Mouse (Mus musculus) right cerebral cortex, postnatal 36 days (tissue): ENCODE results near the gene Rad51b.

Experiments
- DNase-seq, 2 experiments: peaks; one replicate each; pipeline ENCODE4 v3.0.0; 2022; ENCODE audit warnings: low spot score in 2 of 2, mixed read lengths in 1 of 2

Gene Rad51b

DNA sequence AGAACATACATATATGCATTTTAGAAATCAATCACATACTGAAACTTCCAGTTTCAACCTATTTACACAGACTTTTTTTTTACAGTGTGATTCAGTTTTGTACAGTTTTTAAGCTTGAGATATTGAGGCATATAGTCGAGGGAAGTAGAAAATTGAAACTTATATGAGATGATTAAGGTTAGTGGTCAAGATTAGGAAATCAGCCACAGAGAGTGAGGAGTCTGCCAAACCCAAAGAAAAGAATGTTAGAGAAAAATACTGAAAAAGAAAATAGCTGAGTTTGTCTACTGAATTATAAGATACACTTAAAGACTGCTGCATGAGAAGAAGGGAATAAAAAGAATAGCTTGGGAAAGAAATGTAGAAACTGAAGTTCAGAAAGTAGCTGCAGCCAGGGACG, 280.4 kb downstream of the Rad51b start:
- DNase-seq: no peak

DNA sequence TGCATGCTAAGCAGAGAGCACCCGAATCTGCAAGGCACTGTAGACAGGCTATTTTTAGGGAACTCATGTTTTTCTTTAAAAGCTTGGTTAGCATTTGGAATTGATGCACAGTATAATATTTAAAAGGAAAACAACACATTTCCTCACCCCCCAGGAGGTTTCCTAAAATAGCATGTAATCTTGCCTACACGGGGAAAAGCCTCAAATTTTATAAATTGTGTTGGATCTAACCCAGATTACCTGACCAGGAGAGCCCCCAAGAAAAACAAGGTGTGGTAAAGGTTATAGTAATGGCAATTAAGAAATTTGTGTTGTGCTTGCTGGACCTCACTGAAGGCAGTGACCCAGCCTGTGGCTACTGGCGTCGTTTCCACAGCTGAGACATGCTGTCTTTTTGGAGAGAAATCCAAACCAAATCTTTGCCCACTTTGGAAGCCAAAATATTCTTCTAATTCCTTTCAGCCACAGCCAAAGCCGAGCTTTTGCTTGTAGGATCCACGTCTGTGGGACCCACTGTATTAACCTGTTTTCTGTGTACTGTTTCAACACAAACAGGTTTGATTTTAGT, 282.0 kb downstream of the Rad51b start:
- no peak for DNase-seq

GRCm38 (mm10) chr12:79579837-79580236, 282.8 kb downstream of the Rad51b start:
- no peak for DNase-seq

- DNase-seq: no peak
These were observed 287.6 kb downstream of the Rad51b start for GRCm38 (mm10) chr12:79584556-79585307.

DNA sequence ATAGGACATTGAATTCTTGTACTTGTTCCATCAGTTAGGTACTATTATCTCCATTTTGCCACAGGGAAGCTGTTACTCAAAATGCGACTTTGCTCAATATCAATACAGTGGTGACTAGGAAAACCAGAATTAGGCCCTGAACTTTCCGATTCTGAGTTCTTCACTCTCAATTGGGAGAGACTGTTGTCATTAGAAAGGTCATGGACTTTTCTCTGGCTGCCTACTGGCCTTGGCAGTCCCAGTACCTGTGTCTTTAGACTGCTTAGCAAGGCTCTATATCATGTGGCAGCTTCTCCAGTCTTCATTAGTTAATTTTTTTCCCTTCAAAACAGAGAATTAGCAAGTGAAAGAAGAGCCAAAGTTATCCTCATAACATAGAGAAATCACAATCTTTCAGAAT, 288.3 kb downstream of the Rad51b start:
- no peak for DNase-seq

- DNase-seq: no peak
These were observed 291.7 kb downstream of the Rad51b start for GRCm38 (mm10) chr12:79588831-79589230.

DNA sequence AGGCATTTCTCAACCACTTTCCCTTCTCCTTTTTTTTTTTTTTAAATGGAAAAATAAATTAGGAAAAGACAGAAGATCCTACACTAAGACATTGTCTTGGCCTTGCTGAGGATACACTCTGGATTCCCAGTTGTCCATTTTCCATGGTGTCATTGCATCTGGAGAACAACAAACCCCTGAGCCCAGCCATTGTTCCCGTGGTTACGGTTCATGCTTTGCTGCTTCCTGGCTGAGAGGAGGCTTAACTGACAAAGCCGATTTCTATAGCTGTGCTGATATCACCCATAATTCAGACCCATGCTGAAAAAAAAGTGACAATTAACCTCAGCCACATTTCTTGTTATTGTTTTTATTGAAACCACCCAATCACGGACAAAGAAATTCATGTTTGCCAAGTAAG, 295.1 kb downstream of the Rad51b start:
- DNase-seq: no peak

DNA sequence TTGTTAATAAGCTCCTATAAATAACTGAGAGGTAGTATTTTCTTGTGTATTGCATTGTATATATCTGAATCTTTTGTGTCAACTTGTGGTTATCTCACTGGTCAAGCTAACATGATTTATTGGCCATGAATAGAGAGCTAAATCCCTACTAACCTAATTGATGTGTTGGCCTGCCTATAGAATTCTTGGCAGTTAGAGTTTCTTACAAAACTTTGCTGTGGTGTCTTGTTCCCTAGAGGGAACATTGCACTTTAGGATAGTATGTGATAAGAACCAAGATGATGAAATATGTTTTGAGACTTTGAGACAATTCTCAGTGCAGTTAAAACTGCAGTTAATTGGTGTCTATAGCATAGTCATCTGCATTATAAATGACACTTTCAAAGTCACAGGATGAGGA, 299.8 kb downstream of the Rad51b start:
- no peak for DNase-seq

DNA sequence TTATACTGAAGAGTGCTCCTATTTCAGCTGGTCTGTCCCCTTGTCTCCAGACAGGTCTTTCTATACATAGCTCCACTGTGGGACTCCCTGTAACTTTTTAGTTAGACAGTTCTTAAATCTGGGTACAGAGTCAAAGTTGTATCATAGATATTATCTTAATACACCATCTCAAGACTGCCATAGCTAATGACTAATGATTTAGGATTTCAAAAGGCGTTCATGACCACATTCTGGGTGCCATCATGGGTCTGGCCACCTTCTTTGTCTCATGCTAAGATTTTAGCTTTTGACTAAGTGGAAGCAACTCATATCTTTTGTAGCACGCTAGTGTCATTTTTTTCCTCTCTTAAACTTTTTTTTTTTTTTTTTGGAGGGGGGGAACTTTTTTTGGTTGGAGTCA, 300.3 kb downstream of the Rad51b start:
- no peak for DNase-seq

DNA sequence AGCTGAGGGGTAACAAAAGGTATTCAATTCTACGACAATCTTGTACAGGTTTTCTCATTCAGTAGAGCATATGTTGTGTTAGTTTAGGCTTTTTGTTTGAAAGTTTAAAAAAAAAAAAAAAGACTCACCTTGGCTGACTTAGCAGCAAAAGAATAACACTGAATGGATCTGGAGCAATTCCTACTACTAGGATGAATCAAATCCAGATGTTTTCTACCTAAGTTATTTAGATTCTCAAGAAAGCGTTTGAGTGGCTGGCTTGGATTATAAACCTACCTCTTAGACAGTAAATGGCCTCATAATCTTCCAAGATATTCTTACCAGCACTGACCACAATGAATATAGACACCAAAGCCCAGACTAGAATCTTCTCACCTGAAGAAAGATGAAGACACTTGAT, 300.7 kb downstream of the Rad51b start:
- DNase-seq: no peak

DNA sequence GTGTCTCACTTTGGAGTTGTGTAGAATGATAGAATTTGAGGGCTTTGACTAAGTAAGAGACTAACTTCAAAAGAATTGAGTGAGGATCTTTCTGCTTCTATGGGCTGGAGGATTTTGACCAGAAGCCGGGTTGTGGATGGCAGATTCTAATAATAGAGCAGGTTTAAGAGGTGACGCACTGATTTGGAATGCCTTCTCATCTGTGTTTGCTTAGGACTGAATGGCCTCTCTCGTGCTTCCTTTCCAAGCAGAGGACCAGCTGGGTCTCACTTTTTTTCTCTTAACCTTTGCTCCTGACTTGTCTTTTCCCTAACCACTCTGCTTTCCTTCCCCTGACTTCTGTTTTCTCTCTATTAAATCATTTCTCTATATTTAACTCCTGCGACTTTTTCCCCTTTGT, 301.4 kb downstream of the Rad51b start:
- no peak for DNase-seq

DNA sequence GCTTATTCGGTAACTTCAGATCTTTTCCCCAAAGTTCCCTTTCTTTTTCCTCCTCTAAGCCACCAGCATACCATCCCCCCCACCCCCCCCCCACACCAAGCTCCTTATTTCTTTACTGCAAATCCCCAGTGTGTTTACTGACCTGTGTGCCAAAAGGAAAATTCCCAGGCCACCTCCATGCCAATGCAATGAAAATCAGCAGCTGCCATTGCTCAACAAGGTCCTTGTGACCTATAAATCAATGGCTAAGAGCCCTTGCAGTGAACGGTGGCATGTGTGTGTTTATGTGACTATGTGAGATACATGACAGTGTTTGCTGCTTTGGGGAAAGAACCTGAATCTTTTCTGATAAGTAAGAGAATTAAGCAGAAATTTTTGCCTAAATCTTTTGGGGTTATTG, 301.8 kb downstream of the Rad51b start:
- DNase-seq: no peak

DNA sequence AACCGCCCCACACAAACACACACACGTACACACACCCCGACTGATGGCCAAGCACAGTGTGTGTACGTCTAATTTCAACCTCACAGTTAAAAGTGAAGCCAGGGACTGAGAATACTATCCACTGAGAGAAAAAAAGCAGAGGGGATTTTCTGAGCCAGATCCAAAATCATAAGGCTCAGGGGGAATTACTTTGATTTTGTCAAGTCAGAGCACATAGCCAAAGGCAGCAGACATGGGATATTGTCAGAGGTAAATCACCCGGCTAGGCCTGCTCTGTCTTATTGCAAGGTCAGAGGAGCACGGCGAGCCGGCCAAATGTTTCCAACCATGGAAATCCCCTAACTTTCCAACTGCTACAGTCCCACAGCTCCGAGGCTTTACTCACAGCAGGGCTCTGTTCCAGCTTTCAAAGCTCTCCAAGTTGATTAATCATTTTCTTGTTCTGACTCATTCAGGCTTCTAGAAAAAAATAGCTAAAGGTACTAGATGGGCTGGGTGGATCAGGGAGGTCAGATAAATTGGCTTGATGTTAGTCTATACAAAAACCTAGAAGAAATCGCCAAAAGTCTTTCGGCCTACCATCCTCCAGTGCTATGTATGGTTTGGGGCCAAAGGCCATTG, 303.2 kb downstream of the Rad51b start:
- DNase-seq: no peak

DNA sequence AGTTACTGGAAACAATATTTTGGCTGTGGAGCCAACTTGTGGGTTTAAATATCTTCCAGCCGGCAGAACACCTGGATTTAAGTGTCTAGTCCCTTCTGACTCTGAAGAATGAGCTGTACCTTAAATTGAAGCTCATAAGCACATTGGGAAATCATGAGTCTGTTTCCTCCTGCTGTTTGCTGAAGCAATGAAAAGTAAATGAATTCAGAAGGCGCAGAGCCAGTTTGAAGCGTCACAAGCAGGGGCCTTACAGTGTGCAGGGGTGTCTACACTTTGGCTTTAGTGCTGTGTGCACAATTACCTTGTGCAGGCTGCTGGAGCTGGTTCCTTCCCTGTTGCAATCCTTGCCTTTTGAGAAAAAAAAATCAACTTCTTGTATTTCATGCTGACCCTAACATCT, 305.6 kb downstream of the Rad51b start:
- no peak for DNase-seq

GRCm38 (mm10) chr12:79604850-79605249, 307.8 kb downstream of the Rad51b start:
- no peak for DNase-seq

- DNase-seq: no peak
These were observed 309.1 kb downstream of the Rad51b start for GRCm38 (mm10) chr12:79606197-79606631.

DNA sequence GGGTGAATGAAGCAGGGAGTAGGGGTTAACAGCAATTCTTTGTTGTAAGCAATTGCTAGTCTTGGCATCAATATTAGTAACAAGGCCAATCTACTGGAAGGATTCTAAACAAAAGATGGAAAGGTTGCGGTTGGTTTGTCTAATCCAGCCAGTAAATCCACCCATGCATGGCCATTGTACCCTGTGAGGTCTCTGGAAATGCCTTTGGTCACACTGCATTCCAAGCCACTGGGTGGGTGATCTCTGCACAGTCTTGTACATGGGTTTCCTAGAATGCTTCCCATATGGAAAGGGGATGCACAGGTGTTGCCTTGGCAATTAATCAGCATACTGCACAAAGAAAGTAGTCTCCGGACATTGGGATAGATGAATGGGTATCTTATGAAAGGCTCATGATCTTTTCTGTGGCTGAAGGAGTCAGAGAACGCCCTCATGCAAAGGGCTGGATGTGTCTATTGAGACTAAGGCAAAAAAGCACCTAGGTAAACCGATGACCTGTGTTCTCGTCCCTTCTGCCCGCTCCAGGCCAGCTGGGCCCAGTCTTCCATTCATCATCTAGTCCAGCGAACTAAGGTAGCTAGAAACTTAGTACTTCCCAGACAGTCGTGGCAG, 312.4 kb downstream of the Rad51b start:
- no peak for DNase-seq

GRCm38 (mm10) chr12:79610511-79611103, 313.5 kb downstream of the Rad51b start:
- no peak for DNase-seq

DNA sequence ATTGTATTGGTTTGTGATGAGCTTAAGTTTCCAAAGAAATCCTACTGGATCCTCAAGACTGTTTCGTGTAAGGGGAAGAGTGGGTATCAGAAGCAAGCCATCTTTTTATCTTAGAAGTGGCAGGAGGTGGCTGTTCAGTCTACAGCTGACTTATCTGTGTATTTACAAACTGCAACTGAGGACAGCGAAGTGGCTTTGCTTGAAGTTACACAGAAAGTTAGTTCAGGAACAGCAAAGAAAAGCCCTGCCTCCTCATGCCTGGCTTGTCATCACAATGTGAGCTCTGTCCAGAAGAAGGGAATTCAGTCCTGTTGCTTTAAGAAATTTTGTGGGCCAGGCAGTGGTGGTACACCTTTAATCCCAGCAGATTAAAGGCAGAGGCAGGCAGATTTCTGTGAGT, 314.6 kb downstream of the Rad51b start:
- no peak for DNase-seq

GRCm38 (mm10) chr12:79612334-79613060, 315.4 kb downstream of the Rad51b start:
- peak; percentile 32 to 61 for DNase-seq

GRCm38 (mm10) chr12:79613061-79613788, 316.1 kb downstream of the Rad51b start:
- no peak for DNase-seq
